Mouse (Mus musculus) gonadal fat pad, adult 2 months (tissue): Measurements from ENCODE around the gene 2610507B11Rik. TPM values are rescaled to one million over a fixed set of nuclear protein-coding genes. Genes with fewer than 3 reads are reported as not detected.

ENCODE experiments used
- polyA plus RNA-seq: library from polyadenylated mRNA; depleted of rRNA; stranded (reverse); fragments of >200 nt; gene quantifications from 2 replicates; pipeline ENCODE4 v1.2.3, GENCODE M21; 2012; rRNA removed

2610507B11Rik gene
- polyA plus RNA-seq, 1 experiment, result 106 TPM

Other genes starting within 250 kb of the 2610507B11Rik start
- gene Dhrs13, start 229.5 kb upstream of the 2610507B11Rik start, polyA plus RNA-seq, result 3.3 TPM in 2 replicates
- gene Flot2, start 223.8 kb upstream of the 2610507B11Rik start, polyA plus RNA-seq, result 97.0 and 123 TPM in 2 replicates
- gene Eral1, start 181.4 kb upstream of the 2610507B11Rik start, polyA plus RNA-seq, result 26.2 and 33.1 TPM in 2 replicates
- gene Fam222b, start 167.1 kb upstream of the 2610507B11Rik start, polyA plus RNA-seq, result 15.7 and 20.7 TPM in 2 replicates
- 34.7 and 38.2 TPM in 2 replicates for gene Traf4, start 96.2 kb upstream of the 2610507B11Rik start, polyA plus RNA-seq
- gene Nek8, start 85.1 kb upstream of the 2610507B11Rik start, polyA plus RNA-seq, result 17.3 and 19.3 TPM in 2 replicates
- gene Tlcd1, start 85.0 kb upstream of the 2610507B11Rik start, polyA plus RNA-seq, result 128 and 143 TPM in 2 replicates
- gene Rpl23a, start 78.2 kb upstream of the 2610507B11Rik start, polyA plus RNA-seq, result 284 and 314 TPM in 2 replicates
- 78.6 and 114 TPM in 2 replicates for gene Rab34, start 73.3 kb upstream of the 2610507B11Rik start, polyA plus RNA-seq
- 4.6 and 6.2 TPM in 2 replicates for gene Proca1, start 68.4 kb upstream of the 2610507B11Rik start, polyA plus RNA-seq
- 161 and 190 TPM in 2 replicates for gene Sdf2, start 16.0 kb upstream of the 2610507B11Rik start, polyA plus RNA-seq
- gene Supt6, start 15.8 kb upstream of the 2610507B11Rik start, polyA plus RNA-seq, result 14.8 and 25.0 TPM in 2 replicates
- gene BC030499, start 29.1 kb downstream of the 2610507B11Rik start, polyA plus RNA-seq, result 0.13 and 0.20 TPM in 2 replicates
- gene Spag5, start 39.8 kb downstream of the 2610507B11Rik start, polyA plus RNA-seq, result 1.2 and 1.4 TPM in 2 replicates
- 34.4 and 59.8 TPM in 2 replicates for gene Aldoc, start 61.2 kb downstream of the 2610507B11Rik start, polyA plus RNA-seq
- gene Pigs, start 66.7 kb downstream of the 2610507B11Rik start, polyA plus RNA-seq, result 69.5 and 94.1 TPM in 2 replicates
- gene Unc119, start 81.7 kb downstream of the 2610507B11Rik start, polyA plus RNA-seq, result 84.3 and 193 TPM in 2 replicates
- gene Foxn1, start 124.8 kb downstream of the 2610507B11Rik start, polyA plus RNA-seq, result not detected in 2 replicates
- gene Slc13a2, start 160.5 kb downstream of the 2610507B11Rik start, polyA plus RNA-seq, result 8.7 and 12.2 TPM in 2 replicates
- gene Slc46a1, start 203.9 kb downstream of the 2610507B11Rik start, polyA plus RNA-seq, result 58.5 and 77.0 TPM in 2 replicates
- gene Sarm1, start 236.0 kb downstream of the 2610507B11Rik start, polyA plus RNA-seq, result 4.1 and 5.8 TPM in 2 replicates
- 17.1 and 23.1 TPM in 2 replicates for gene Vtn, start 237.3 kb downstream of the 2610507B11Rik start, polyA plus RNA-seq
- gene Sebox, start 241.7 kb downstream of the 2610507B11Rik start, polyA plus RNA-seq, result not detected in 2 replicates